Mouse (Mus musculus) thymus, adult 2 months (tissue): ENCODE results near the gene Bsdc1.

Experiments used
- CTCF ChIP-seq: fragments of 200-500 bp; IDR thresholded peaks from 2 replicates; pipeline ENCODE4 v1.5.1; 2012; ENCODE audit warnings: mild to moderate bottlenecking, control low read depth, low read length, moderate library complexity, borderline replicate concordance; ENCODE audit not compliant: control insufficient read depth, poor library complexity, insufficient read depth; ENCODE audit errors: extremely low read depth
- POLR2A ChIP-seq: fragments of 200-500 bp; IDR thresholded peaks from 2 replicates; pipeline ENCODE4 v1.6.1; 2012; ENCODE audit warnings: mild to moderate bottlenecking, low read length, control low read depth, moderate library complexity; ENCODE audit not compliant: control insufficient read depth, poor library complexity, insufficient read depth; ENCODE audit errors: extremely low read depth

- TF ChIP-seq CTCF (no peak), POLR2A (no peak)
Observed at GRCm38 (mm10) chr4:129525338-129525737, 64.0 kb downstream of the Bsdc1 start.
